Comparison of ENCODE assay signal across 11 mouse cellular contexts in the genomic region with DNA sequence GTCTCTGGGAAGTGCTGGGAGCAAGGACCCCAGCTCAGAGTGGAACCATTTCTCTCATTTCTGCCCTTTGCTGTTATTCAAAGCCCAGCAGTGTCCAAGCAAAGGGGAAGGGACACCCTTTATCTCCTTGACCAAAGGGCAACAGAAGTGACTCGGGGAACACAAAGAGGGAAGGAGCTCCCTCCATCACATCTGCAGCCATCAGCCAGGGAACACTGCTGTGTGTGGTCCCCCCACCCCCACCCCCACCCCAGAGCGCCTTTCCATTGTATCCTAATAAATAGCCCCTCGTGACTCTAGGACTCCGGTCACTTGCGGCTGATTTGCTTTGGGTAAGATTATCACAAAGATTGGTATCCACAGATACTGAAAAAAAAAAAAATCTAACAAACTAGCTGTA. TPM values are rescaled to one million over a fixed set of nuclear protein-coding genes. Genes with fewer than 3 reads are reported as not detected.
DNase-seq lines count a peak whose midpoint lies in the region; ATAC-seq lines count a peak whose summit lies in the region.
"Had no signal": no experiment of that assay in that cellular context is flagged by ENCODE, and none has a peak within 500 bp of the region (broad histone marks: within the 10 kb centered on the region; RNA-seq: fewer than 3 reads in every experiment).

No protein-coding gene starts in this region.

- peaks cover 22% of the 10 kb centered on the region for H3K36me3 ChIP-seq in heart, embryonic 12.5 days
- H3K36me3 ChIP-seq in hindbrain, embryonic 14.5 days (replicated peaks; ENCODE audit: control insufficient read depth, insufficient read depth), result peaks cover 48% of the 10 kb centered on the region
- peaks cover 2% of the 10 kb centered on the region; the same call in 1 of the 2 replicates for H3K36me3 ChIP-seq in midbrain, embryonic 15.5 days (replicated peaks)
- H3K36me3 ChIP-seq: liver, embryonic 13.5 days had no signal

- no peak overlapping the region for H3K4me3 ChIP-seq in heart, embryonic 12.5 days
- H3K4me3 ChIP-seq in hindbrain, embryonic 14.5 days (replicated peaks; ENCODE audit: low read length), result no peak overlapping the region
- no peak overlapping the region for H3K4me3 ChIP-seq in midbrain, embryonic 15.5 days
- H3K4me3 ChIP-seq: liver, embryonic 13.5 days had no signal

- no peaks in the 10 kb centered on the region for H3K9me3 ChIP-seq in heart, embryonic 12.5 days (replicated peaks)
- no peaks in the 10 kb centered on the region for H3K9me3 ChIP-seq in hindbrain, embryonic 14.5 days (ENCODE audit: control insufficient read depth, low read length)
- no peaks in the 10 kb centered on the region for H3K9me3 ChIP-seq in midbrain, embryonic 15.5 days
- H3K9me3 ChIP-seq: liver, embryonic 13.5 days had no signal

- no peak for DNase-seq in heart, adult 18-20 months
- peak; percentile 62 for DNase-seq in embryo, embryonic 9.5 days (ENCODE audit: extremely low spot score)
- DNase-seq in hindbrain, embryonic 14.5 days (ENCODE audit: low spot score), result no peak
- no peak for DNase-seq in thymus, postnatal 14 days
- no peak for DNase-seq in kidney, adult 8-10 months
- no peak for DNase-seq in adrenal gland, adult 18-20 months (ENCODE audit: low spot score in 2 of 2)
- DNase-seq: gastrocnemius, postnatal 36 days; liver, embryonic 13.5 days; right cerebral cortex, adult 18-20 months had no signal

- H3K27me3 ChIP-seq in heart, embryonic 12.5 days (replicated peaks), result no peaks in the 10 kb centered on the region
- H3K27me3 ChIP-seq in hindbrain, embryonic 14.5 days (ENCODE audit: control insufficient read depth, insufficient read depth, low read length), result no peaks in the 10 kb centered on the region
- no peaks in the 10 kb centered on the region for H3K27me3 ChIP-seq in midbrain, embryonic 15.5 days (replicated peaks)
- H3K27me3 ChIP-seq: liver, embryonic 13.5 days had no signal

- peaks cover 18% of the 10 kb centered on the region for H3K4me1 ChIP-seq in heart, embryonic 12.5 days (replicated peaks)
- peaks cover 28% of the 10 kb centered on the region for H3K4me1 ChIP-seq in hindbrain, embryonic 14.5 days (replicated peaks; ENCODE audit: control insufficient read depth, insufficient read depth, low read length)
- peaks cover 46% of the 10 kb centered on the region for H3K4me1 ChIP-seq in midbrain, embryonic 15.5 days
- H3K4me1 ChIP-seq: liver, embryonic 13.5 days had no signal

- WGBS in heart, embryonic 12.5 days, result 33% methylated on average over 5 of the region's 5 CpGs
- 2% methylated on average over 5 of the region's 5 CpGs for WGBS in hindbrain, embryonic 14.5 days
- 3% methylated on average over 5 of the region's 5 CpGs for WGBS in midbrain, embryonic 15.5 days

- peak overlapping the region; percentile 20; the same call in 1 of the 2 replicates for H3K4me2 ChIP-seq in heart, embryonic 12.5 days
- peak overlapping the region; percentile 31 for H3K4me2 ChIP-seq in hindbrain, embryonic 14.5 days (replicated peaks)
- peak overlapping the region; percentile 20; the same call in 1 of the 2 replicates for H3K4me2 ChIP-seq in midbrain, embryonic 15.5 days
- H3K4me2 ChIP-seq: liver, embryonic 13.5 days had no signal

- ATAC-seq in heart, embryonic 12.5 days (ENCODE audit: insufficient number of reproducible peaks, low FRiP score), result no peak
- no peak for ATAC-seq in hindbrain, embryonic 14.5 days (ENCODE audit: low FRiP score)
- no peak; the same call in 1 of the 2 replicates for ATAC-seq in midbrain, embryonic 15.5 days (replicated peaks)

- no peak overlapping the region for H3K9ac ChIP-seq in heart, embryonic 12.5 days
- H3K9ac ChIP-seq in hindbrain, embryonic 14.5 days, result no peak overlapping the region
- H3K9ac ChIP-seq in midbrain, embryonic 15.5 days, result no peak overlapping the region
- H3K9ac ChIP-seq: liver, embryonic 13.5 days had no signal

- peak overlapping the region; percentile 20 for H3K27ac ChIP-seq in heart, embryonic 12.5 days (ENCODE audit: poor library complexity, severe bottlenecking)
- H3K27ac ChIP-seq in hindbrain, embryonic 14.5 days, result peak overlapping the region; percentile 75
- peak overlapping the region; percentile 65 for H3K27ac ChIP-seq in midbrain, embryonic 15.5 days
- H3K27ac ChIP-seq: liver, embryonic 13.5 days had no signal

RNA-seq across cellular contexts. Expression of gene Map1b, which starts 41.3 kb away (rescaled TPM):
- 149 and 151 TPM in 2 replicates for polyA plus RNA-seq in heart, embryonic 12.5 days (2016; fragmentation: Nextera tagmentation; extraction: Ambion mirVana)
- total RNA-seq in heart, adult 18-20 months (2021), result 10 to 100 TPM in 1 of 2 experiments, 1 to 10 TPM in 1; 9.9 to 10.8 TPM
- 2,185 and 2,283 TPM in 2 replicates for polyA plus RNA-seq in hindbrain, embryonic 14.5 days (2014; fragmentation: Nextera tagmentation; extraction: Ambion mirVana)
- 2,126 and 2,223 TPM in 2 replicates for polyA plus RNA-seq in midbrain, embryonic 15.5 days (2015; fragmentation: Nextera tagmentation; extraction: Ambion mirVana)
- total RNA-seq in adrenal gland, adult 18-20 months (2021), result 100 to 1,000 TPM in 1 of 2 experiments, 10 to 100 TPM in 1; 78.5 to 120 TPM

Comparison
In these comparisons a context has a peak if more than half of its experiments do, and no peak if none do; other contexts are left out.
1. H3K27ac ChIP-seq: peak in every context shown above with its lines; median percentile 75 in hindbrain, embryonic 14.5 days; 65 in midbrain, embryonic 15.5 days; 20 in heart, embryonic 12.5 days.
2. RNA of gene Map1b, which starts 41.3 kb away (polyA plus RNA-seq): 2,185 to 2,283 TPM in hindbrain, embryonic 14.5 days and 2,126 to 2,223 TPM in midbrain, embryonic 15.5 days; 149 to 151 TPM in heart, embryonic 12.5 days; every median in the first group is over 10 times any median in the second.
3. Peak in every context shown above with its lines, with median percentiles within 50 percentile points of each other: H3K4me2 ChIP-seq.